Mouse (Mus musculus) bone marrow, adult 2 months (tissue): ENCODE results near the gene Pym1.

Experiments used
- CTCF ChIP-seq: fragments of 200-500 bp; IDR thresholded peaks from 2 replicates; pipeline ENCODE4 v1.5.1; 2011; ENCODE audit warnings: low read length, control low read depth; ENCODE audit not compliant: control insufficient read depth, insufficient read depth
- POLR2A ChIP-seq: fragments of 200-500 bp; IDR thresholded peaks from 2 replicates; pipeline ENCODE4 v1.6.1; 2011; ENCODE audit warnings: low read depth, mild to moderate bottlenecking, control low read depth, low read length, borderline replicate concordance; ENCODE audit not compliant: control insufficient read depth

GRCm38 (mm10) chr10:128794391-128794790, 46.7 kb downstream of the Pym1 start:
- TF ChIP-seq CTCF (no peak), POLR2A (no peak)
